Mouse (Mus musculus): Measurements from ENCODE around the gene Peak1.

DNA sequence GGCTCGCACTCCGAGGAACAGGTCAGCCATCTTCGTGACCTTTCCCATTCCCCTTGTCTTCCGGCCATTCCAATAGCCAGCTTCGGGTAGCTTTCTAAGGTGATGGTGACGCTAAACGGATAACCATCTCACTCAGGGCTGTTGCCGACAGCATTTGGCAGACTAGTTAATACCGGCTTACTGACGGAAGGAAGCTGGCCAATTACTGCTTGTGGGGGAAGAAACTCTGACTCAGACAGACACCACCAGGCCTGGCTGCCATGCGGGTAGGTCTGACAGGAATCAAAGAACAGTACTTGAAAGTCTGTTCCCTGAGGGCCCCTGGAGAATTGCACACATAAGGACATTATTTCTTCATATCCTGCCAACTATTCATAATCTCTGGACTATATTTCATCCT lies 212.5 kb downstream of the Peak1 start:
- TF ChIP-seq CTCF (IDR thresholded peaks at IDR 0.05; ENCODE audit: borderline replicate concordance, insufficient read depth, low read length) (no peak), POLR2A (IDR thresholded peaks at IDR 0.05; ENCODE audit: low read depth, low read length) (no peak)

Data from embryonic fibroblast, embryonic 13.5 days (primary cell).